Mouse (Mus musculus) thymus, postnatal 36 days (tissue): ENCODE data around the gene Prss35.

Source experiments
- DNase-seq, 2 experiments: peaks; one replicate each; pipeline ENCODE4 v3.0.0; 2022; ENCODE audit warnings: mixed read lengths in 2 of 2

Gene Prss35

DNA sequence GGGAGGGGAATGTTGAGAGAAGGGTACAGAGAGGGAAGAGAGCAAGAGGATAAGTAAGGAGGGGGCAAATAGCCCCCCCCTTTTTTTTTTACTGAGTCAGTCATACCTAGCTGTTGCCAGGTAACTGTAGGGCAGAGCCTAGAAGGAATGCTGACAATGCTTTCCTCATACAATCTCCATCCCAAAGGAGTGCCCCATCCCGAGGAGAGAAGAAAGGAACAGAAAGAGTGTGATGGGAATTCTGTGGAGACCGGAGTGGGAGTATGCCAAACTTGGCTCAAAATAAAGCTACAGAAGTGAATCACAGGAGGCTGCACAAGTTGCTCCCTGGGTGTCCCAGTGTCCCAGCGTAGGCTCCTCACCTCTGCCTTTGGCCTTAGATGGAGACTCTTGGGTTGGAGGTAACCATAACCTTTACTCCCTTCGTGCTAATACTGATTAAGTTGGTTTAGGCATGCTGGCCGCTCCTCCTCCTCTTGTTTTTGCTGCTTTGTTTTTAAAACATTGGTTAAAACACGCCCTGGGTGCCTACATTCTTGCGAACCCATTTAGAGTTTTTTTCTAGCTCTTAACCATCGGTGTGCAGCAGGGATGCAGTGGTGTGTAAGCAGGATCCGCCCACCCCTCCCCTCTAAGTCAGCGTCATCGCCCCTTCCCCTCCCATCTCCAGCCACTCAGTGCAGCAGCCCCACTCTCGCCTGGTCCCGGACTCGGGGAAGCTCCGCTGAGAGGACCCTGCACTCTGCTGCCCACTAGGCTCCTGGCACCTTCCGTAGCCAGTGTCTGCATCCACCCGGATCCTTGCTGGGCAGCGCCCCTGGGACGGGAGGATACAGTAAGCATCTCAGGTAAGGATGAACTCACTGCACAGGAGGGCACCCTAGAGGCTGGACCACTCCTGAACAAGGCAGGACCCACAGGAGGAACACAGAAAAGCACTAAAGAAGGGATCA lies at the start of gene Prss35:
TSS of gene Prss35 (plus strand) at position 691 of the 953 bp plus-strand sequence.
- no peak for DNase-seq

DNA sequence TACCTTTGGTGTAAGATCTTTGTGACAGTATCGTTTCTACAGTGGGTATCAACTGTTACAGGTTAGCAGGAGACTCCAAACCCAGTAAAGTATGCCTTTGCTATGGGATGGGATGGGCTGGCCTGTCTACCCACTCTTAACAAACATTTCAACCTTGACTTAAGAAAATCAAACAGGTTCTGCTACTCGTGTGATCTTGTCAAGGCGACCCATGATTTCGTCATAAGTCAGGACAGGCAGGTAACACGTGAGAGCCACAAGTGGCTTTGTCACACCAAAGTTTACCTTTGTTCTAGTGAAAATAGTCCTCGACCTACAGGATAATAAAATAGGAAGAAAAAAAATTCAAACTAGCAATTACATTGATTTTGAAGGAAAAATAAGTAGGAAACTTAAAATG lies 49.5 kb upstream of the Prss35 start:
- DNase-seq: no peak

DNA sequence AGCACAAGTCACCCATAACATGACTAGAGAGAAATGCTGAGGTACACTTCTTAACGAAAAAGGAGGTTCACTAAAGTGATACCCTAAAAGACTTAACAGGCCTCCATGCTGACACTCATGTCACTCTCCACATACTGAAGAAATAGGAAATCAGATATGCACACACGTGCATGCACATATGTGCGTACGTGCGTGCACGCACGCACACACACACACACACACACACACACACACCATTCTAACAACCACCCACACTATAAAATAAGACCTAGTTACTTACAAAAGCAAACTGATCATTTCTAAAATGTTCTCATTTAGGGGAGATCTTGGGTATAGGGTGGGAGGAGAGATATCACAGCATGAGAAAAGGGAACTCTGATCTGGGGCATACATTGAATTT lies 48.8 kb upstream of the Prss35 start:
- DNase-seq: no peak

DNA sequence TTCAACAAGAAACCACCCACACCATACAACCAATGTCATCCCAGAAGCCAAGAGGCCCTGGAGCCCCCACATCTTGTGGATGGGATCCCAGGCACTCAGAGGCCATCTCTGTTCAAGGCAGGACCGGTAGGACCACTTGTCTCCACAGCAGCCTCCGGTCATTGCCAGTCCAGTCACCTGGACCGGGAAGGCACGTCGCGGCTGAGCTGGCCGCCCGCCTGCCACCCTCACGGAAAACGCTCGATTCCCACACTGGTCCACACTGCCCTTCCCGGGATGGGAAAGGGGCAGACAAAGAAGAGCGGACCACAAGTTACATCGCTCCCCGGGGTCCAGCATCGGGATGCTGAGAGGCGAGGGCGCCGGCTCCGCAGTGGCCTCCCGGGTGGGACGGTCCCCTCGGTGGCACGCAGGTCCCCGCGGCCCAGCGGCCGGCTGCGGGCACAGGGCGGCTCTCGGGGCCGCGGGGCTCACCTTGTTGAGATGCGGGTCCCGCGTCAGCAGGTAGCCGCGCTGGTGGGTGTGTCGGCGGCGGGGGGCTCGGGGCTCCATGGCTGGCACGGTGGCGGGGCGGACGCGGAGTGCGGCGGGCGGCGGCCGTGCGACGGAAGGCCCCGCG lies 48.1 kb upstream of the Prss35 start:
- no peak for DNase-seq

DNA sequence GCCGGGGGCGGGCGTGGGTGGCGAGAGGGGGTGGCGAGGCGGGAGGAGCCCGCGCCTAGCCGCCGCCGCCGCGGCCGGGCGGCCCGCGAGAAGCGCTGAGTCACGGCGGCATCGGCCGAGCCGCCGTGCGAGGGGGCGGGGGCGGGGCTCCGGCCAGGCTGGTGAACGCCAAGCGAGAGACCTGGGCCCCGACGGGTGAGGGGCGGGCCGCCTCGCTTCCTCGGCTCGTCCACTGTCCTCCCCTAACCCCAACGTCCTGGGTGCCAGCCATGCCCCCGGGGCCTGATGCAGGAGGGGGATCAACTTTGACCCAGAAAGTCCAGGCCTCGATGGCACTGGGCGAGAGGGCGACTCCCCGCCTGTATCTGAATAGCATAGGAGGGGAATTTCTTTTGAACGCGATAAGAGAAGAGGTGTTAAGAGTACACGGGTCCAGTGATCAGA lies 47.6 kb upstream of the Prss35 start, which contains the start of gene Me1:
TSS of gene Me1 (minus strand) at position 136 of the 444 bp plus-strand sequence.
- DNase-seq: peak; percentile 5 to 16

DNA sequence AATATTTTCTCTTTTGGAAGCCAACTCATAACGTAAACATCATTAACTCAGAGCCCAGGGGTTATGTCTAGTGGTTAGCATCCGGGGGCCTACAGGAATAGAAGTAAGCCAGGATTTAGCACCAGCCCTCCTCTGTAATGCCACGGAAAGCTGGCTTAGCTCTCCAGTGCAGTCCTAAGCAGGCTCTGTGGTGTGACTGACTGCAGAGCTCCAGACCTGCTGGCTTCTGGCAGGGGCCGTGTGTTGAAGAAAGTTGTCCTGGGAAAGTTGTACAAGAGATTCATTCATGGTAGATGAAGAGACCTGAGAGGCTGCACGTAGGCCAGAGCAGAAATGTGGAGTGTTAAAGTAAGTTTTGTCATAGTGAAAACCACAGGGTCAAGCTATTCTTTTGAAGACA lies 42.2 kb upstream of the Prss35 start:
- DNase-seq: no peak

DNA sequence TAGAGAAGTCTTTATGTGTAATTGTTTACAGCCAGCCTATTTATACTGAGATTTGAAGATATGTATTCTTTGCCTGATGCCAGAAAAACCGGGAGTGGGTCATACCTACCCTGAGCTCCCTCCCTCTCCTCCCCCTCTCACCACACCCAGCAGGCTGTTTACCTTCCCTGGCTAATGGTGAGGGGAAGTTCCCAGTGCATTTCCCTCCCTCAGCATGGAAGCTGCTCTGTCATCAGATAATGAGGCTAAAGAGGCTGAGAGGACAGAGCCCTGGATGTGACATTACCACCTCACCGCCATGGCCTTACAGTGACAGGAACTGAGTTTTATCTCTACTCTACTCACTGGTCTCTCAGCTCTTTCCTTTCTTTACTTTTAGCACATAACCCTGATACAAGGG lies 41.6 kb upstream of the Prss35 start:
- DNase-seq: no peak

DNA sequence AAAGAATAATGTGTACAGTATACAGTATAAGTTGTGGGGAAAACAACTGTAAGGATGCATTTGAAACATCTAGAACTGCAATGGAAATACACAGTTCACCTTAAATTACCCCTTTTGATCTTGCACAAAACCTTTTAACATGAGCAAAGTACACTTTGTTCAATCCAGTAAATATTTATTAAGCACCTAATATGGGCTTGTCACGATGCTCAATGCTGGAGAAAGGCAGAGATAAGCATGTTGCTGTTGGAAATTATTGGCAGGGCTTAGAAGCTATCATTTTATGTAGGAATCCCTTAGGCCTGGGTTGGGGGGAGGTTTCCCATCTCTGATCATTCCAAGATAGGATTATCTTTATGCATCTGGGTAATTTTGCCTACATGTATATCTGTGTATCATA lies 36.0 kb upstream of the Prss35 start:
- no peak for DNase-seq

DNA sequence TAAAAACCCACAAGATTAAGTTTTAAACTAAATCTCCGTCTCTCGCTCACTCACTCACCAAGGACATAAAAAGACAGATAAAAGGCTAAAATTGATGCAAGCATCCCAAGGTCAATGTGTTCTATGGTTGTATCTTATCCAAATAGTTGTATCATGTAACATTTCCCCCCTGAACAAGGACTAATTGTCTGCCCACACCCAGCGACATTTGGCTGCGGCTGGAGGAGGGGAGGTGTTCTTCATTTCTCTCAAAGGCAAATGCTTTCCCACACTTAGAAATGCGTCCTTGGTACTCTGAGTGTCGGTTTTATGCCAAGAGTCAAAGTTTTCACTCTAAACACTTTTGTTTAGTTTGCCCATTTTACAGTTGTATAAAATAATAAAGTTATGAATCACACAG lies 34.5 kb upstream of the Prss35 start:
- no peak for DNase-seq

DNA sequence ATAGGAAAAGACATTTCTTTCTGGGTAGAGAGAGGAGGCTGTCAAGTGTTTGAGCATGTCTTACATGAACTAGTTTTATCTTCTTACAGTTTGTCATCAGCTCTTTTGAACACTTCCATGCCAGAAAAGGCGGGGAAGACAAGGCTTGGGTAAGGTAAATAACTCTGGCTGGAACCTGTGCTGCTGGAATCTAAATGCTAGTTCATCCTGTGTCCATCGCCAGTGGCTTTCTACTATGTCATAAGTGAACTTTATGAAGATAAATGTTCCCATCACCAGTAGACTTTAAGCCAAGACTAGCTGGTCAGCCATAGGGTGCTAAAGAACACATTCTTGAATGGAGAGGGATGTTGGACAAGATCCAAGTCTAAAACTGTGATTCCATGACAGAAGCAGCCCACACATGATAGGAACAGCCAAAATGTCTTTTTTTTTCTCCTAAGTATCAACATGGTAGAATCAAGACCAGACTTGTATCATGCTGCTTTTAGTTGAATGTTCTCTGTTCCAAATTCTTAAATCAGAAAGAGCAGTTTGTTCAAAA lies 33.3 kb upstream of the Prss35 start:
- no peak for DNase-seq

DNA sequence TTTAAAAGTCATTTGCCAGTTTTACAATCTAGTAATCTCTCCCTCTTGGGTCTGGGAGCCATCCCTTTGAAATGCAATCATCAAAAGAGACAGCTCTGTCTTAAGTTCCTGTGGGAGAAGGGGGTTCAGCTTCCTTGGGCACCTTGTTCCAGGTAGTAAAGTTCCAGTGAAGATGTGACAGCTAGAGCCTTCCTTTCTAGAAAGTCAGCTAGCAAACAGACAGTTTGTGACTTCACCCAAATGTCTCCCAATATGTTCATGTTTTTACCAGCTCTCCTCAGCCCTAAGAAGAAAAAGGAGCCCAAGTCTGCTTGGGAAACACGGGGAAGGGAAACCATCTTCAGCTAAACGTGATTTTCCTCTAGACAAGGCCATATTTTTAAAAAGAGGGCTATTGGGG lies 30.8 kb upstream of the Prss35 start:
- DNase-seq: no peak

DNA sequence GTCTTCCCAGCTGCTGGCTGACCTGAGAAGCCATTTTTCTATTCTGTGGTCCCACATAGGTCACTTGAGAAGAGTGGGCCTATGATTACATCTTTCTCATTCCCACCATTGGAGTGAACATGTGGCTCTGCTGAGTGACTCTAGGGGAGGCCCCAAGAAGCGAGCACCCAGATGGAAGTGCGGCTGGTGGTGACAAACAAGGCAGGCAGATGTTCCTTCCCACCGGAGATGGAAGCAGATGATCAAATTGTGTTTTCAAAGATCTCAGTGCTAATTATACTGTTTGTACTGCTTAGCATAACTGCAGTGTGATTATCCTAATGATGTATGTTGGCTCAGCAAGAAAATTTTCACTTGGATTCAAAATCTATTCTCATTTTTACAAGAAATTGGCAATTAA lies 29.4 kb upstream of the Prss35 start:
- DNase-seq: no peak

DNA sequence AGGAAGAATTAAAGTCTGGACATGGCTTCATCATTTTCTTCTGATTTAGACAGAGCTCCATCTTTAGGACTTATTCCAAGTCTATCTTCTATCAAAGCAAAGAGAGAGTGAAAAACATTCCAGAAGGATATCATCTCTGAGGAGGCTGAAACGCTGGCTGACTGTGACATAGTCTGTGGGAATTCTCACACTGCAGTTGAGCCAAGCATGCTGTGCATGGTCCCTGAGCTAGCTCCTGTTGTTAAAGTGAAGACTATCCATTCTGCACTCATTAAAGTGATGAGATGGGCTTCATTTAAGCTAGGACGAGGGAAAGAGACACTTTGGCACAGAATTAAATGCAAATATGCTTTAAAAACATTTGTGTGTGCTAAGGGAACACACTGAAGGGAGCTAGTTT lies 26.9 kb upstream of the Prss35 start:
- no peak for DNase-seq

DNA sequence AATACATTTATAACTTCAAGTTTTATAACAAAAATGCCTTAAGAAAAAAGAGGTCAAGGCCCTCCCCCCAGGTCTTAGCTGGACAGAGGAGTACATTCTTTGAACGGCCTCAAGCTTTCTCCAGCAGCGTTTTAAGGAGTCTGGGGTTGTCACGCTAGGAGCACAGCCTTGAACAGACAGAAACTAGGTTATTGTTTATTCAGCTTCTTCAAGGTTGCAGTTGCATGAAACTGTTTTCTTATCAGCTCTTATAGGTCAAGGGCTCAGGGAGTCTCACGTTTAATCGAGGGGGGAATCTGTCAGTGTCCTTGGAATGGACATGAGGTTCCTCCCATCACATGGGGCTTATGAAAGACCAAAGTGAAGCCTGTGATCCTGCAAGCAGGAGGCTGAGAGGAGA lies 26.3 kb upstream of the Prss35 start:
- no peak for DNase-seq

DNA sequence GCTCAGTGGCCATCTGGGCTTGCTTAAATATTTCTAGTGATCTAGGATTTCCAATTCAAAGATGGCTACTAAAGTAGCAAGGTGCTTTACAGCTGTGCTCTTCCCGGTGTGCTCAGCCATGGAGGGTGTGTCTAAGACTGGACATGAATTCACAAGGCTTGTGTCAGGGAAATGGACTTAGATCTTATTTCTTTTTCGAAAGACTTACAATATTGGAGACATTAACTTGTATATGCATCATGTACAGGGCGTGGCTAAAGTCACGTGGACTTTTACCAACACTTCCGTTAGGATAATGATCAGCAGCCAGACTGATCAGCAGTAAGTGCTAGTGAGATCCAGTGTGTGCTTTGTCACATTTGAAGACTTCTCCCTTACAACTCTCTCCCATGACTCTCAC lies 23.2 kb upstream of the Prss35 start:
- DNase-seq: no peak

DNA sequence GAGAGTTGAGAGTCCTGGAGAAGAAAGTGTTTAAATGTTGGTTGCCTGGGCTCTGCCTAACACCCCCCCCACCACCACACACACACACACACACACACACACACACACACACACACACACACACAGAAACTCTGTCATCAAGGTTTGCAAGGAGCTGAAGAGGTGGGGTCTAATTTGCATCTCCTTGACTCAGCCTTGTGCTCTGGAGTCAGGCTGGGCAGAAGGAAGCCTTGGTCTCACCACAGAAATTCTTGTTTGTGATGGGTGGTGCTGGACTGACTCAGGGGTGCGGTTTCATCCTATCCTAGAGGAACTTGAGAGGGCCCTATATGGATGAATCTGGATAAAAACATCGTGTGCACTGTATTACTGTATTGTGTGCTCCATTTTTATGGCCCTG lies 22.7 kb upstream of the Prss35 start:
- no peak for DNase-seq

DNA sequence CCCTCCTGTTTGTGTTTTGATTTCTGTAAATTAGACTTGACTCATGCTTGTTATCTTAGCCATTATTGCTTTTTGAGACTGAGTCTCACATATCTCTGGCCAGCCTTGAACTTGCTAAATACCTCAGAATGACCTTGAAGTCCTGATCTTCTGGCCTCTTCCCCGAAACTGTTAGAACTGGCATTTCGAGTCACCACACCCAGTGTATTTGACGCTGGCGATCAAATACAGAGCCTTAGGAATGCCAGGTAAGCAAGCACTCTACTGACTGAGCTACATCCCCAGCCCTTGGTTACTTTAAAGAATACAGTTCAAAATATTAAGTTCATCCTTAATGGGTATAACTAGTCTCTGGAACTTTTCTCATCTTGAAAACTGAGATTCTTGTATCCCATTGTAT lies 18.4 kb upstream of the Prss35 start:
- DNase-seq: no peak

DNA sequence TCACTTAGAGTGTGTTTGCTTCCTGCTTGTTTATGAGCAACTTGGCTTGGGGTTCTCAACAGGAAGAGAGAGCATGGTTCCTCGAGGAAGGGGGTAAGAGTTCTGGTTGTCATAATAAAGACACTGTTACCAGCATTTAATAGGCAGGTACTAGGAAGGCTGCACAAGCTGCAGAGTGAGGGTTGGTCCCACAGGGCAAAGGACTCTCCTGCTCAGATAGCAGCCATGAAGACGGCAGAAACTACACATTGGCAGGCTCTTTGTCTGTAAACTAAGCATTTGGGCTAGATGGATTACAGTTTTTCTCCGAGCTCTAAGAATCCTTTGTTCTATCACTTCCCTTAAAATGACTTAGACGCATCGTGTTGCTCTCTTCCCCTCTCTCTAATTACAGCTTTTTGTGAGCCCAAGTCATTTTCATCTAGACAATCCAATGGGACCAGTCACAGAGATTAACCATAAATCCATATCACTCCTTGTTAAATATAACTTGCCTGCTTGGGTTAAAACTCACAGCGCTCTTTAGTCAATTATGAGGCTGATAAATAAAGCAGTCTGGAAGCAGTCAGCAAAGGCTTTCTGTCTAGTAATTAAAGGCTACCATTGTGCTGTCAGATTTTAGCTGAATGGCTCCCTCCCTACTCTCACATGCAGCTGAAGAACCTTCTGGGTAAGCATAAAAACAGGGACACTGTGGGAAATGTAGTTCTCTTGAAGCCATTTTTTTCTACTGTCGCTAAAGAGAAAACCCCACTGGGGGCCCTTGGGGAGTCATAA lies 17.7 kb upstream of the Prss35 start:
- no peak for DNase-seq

DNA sequence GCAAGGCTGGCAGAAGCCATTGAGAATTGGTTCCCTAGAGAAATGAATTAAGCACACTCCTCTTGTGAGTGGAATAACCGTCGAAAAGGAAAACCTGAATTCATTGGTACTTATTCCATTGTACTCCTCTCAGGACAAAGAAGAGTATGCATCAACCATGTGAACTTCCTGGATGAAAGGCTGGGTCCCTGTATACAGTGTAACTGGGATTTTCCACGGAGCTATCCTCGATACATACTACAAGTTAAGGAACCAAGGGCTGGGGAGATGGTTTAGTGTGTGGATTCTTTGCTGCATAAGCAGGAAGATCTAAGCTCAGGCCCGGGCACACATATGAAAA lies 17.1 kb upstream of the Prss35 start:
- no peak for DNase-seq

DNA sequence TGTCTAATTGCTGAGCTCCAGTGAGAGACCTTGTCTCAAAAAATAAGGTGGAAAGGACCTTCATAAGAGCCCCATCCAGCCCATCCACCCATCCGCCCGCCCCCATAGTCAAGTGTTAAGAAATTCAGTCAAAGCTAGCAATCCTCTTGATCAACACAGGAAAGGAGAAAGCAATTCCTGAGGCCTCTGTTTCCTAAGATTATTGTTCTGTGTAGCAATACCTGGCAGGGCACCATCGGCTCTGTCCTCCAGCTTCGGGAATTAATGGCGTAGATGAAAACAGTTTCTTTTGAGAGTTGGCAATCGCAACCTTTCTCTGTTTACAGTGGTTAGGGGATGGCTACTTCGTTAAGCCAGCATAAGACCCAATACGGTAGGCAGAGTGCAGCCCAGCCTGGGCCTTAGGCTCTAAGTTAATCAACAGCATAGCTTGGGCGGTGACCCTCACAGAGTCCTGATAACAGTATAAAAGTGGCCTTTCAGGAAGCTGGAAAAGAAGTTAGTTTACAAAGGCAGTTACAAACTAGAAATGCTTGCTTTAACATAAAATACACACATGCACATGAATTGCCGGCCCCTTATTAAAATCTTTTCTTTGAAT lies 15.1 kb upstream of the Prss35 start:
- no peak for DNase-seq

DNA sequence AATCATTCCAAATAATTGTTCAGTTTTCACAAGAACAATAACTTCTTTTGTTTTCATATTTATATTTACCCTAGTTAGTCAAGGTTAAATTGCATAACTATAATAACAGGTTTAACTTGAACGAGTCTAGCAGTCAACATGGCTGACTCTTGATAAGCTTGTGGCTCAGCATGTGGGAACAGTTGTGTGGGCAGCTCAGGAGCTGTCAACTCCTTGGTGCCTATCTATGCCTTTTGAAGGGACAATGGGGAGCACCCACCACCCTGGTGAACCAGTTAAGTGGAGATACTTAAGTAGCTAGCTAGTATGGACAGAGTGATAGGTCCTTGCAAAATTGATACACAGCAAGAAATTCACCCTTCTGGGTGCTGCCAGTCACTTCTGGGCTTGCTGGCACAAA lies 14.4 kb upstream of the Prss35 start:
- DNase-seq: no peak

DNA sequence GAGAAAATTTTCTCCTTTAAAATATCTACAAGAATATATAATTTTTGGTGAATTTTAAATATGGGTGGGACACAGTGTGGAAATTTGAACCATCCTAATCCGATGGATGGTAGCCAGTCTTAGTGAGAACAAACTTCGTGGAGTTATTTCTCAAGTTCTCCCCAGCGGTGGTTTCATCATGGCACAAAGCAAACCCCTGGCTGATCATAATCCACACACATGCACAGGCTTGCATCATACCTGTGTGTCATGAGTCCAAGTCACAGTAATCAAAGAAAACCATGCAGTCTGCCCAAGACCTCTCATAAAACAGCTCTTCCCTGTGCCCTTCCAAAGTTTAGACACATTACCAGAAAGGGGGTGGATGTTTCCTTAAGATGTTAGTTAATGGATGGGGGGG lies 13.6 kb upstream of the Prss35 start:
- DNase-seq: no peak

DNA sequence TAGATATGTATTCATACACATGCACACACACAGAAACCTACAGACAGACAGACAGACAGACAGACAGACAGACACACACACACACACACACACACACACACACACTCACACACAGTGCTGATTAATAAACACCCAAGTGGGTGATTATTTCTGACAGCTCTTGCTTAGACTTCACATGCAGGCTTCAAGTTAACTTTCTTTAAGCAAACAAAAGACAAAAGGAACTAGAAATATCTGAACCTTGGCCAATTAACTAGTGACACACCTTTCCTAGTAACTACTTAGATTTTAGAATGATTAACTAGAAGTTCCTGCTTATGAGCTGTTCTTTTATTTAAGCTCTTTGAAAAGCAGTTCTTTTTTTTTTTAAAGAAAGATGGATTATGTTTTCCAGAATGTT lies 9.1 kb upstream of the Prss35 start:
- no peak for DNase-seq
